28 mouse cellular contexts compared by ENCODE assay signal in the genomic region with DNA sequence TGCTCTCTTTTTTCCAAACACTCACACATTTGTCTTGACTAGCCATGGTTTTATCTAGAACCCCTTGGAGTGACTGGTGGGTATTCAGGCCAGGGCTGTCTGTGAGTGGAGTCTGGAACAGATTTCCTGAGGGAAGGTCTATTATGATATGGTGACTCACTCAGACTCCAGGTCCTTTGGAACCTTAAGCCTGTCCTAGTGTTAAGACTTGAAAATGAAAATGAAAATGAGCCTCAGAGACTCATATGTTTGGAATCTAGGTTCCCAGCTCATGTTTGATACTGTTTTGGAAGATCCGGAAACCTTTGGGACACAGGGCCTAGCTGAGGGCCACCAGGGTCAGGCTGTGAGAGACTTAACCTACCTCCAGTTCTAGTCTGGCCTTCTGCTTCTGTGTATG. TPM values are rescaled to one million over a fixed set of nuclear protein-coding genes. Genes with fewer than 3 reads are reported as not detected.
A peak's percentile ranks its signal among the peaks of the same experiment; 100 is the strongest.
DNase-seq lines count a peak whose midpoint lies in the region; TF ChIP-seq lines count a peak whose summit lies in the region.
"Had no signal": no experiment of that assay in that cellular context is flagged by ENCODE, and none has a peak within 500 bp of the region (broad histone marks: within the 10 kb centered on the region; RNA-seq: fewer than 3 reads in every experiment).

No protein-coding gene starts in this region.

- DNase-seq in testis, postnatal 10 days (ENCODE audit: low spot score), result no peak
- peak; percentile 27 for DNase-seq in NIH3T3 (ENCODE audit: low read depth)
- DNase-seq in gastrocnemius, adult 18-20 months (ENCODE audit: low spot score), result no peak
- no peak for DNase-seq in heart, postnatal 14 days
- DNase-seq in cerebellum, postnatal 4 days (ENCODE audit: low spot score in 2 of 2), result no peak
- DNase-seq: adrenal gland, adult 2 months; adrenal gland, postnatal 10 days; adrenal gland, postnatal 25 days; B cell, adult 2 months; cerebellum, adult 11 months; cerebellum, adult 18-20 months; cerebellum, adult 8-10 months; cerebellum, adult 9-11 months; cerebellum, postnatal 14 days; cerebellum, postnatal 36 days; forebrain, postnatal 0 days had no signal

- peaks cover 3% of the 10 kb centered on the region for H3K4me1 ChIP-seq in testis, adult 2 months (ENCODE audit: control insufficient read depth, insufficient read depth, low read length)
- H3K4me1 ChIP-seq in embryonic fibroblast, embryonic 13.5 days (ENCODE audit: control insufficient read depth, insufficient read depth, low read length), result peaks cover 5% of the 10 kb centered on the region
- H3K4me1 ChIP-seq: embryonic facial prominence, embryonic 12.5 days; forebrain, embryonic 15.5 days had no signal

- intact Hi-C loops in heart, postnatal 14 days (cut with DNase I), result no loop called here

- TF ChIP-seq POLR2A in testis, adult 2 months (IDR thresholded peaks at IDR 0.05; ENCODE audit: control insufficient read depth, low read depth, low read length), result no peak
- no peak for TF ChIP-seq POLR2A in embryonic fibroblast, embryonic 13.5 days (IDR thresholded peaks at IDR 0.05; ENCODE audit: low read depth, low read length)

- peak overlapping the region; percentile 62; the same call in 1 of the 2 replicates for H3K27ac ChIP-seq in testis, adult 2 months (ENCODE audit: control insufficient read depth, insufficient read depth, low read depth, low read length)
- H3K27ac ChIP-seq in embryonic fibroblast, embryonic 13.5 days (ENCODE audit: insufficient read depth, low read length), result peak overlapping the region; percentile 78
- H3K27ac ChIP-seq: embryonic facial prominence, embryonic 10.5 days; embryonic facial prominence, embryonic 12.5 days; forebrain, embryonic 13.5 days; forebrain, embryonic 15.5 days had no signal

- H3K36me3 ChIP-seq in testis, adult 2 months (ENCODE audit: control insufficient read depth, insufficient read depth, low read length), result no peaks in the 10 kb centered on the region
- H3K36me3 ChIP-seq: embryonic facial prominence, embryonic 10.5 days; embryonic facial prominence, embryonic 12.5 days; forebrain, embryonic 15.5 days; G1E had no signal

- H3K4me3 ChIP-seq in testis, adult 2 months (ENCODE audit: control insufficient read depth, low read depth, low read length), result peak overlapping the region; percentile 40
- no peak overlapping the region for H3K4me3 ChIP-seq in embryonic fibroblast, embryonic 13.5 days (ENCODE audit: insufficient read depth, low read length)
- H3K4me3 ChIP-seq: embryonic facial prominence, embryonic 10.5 days; embryonic facial prominence, embryonic 12.5 days; forebrain, embryonic 13.5 days; forebrain, embryonic 15.5 days had no signal

- H3K27me3 ChIP-seq in testis, adult 2 months (ENCODE audit: control insufficient read depth, insufficient read depth, low read length), result no peaks in the 10 kb centered on the region
- H3K27me3 ChIP-seq: CH12.LX; embryonic facial prominence, embryonic 12.5 days; forebrain, embryonic 13.5 days; forebrain, embryonic 15.5 days had no signal

- TF ChIP-seq CTCF in testis, adult 2 months (IDR thresholded peaks at IDR 0.05; ENCODE audit: control insufficient read depth, insufficient read depth, insufficient replicate concordance, low read depth, low read length), result no peak
- TF ChIP-seq CTCF in embryonic fibroblast, embryonic 13.5 days (IDR thresholded peaks at IDR 0.05; ENCODE audit: borderline replicate concordance, insufficient read depth, low read length), result no peak

RNA-seq across cellular contexts. Expression of a gene that starts 11.9 kb away (rescaled TPM):
- 4,178 and 4,188 TPM in 2 replicates for polyA plus RNA-seq in testis, adult 2 months (2012; rRNA removed)
- 0.62 TPM in 1 of 2 replicates, not detected in the other for polyA plus RNA-seq in embryonic fibroblast, embryonic 13.5 days (2011; ENCODE audit: insufficient read length, low read depth, missing spikeins)
- not detected for total RNA-seq in gastrocnemius, adult 18-20 months (2021)
- total RNA-seq in heart, postnatal 14 days (2021), result under 1 TPM in 1 of 2 experiments, not detected in 1; 0.86 TPM
- total RNA-seq: adrenal gland, adult 2 months; adrenal gland, postnatal 10 days; adrenal gland, postnatal 25 days; adrenal gland, postnatal 4 days; CH12.LX; G1E had no signal
- polyA plus RNA-seq: activated CD4-positive, CD25-positive, alpha-beta regulatory T cell, adult 4 months; CD4-positive, CD25-positive, alpha-beta regulatory T cell, adult 4 months; G1E had no signal

RNA-seq across cellular contexts. Expression of a gene that starts 44.1 kb away (rescaled TPM):
- polyA plus RNA-seq in testis, adult 2 months (2012; rRNA removed), result 232 and 235 TPM in 2 replicates
- polyA plus RNA-seq in embryonic fibroblast, embryonic 13.5 days (2011; ENCODE audit: insufficient read length, low read depth, missing spikeins), result 1.1 and 4.3 TPM in 2 replicates
- total RNA-seq in gastrocnemius, adult 18-20 months (2021), result not detected
- total RNA-seq in heart, postnatal 14 days (2021), result not detected
- total RNA-seq: adrenal gland, adult 2 months; adrenal gland, postnatal 10 days; adrenal gland, postnatal 25 days; adrenal gland, postnatal 4 days; CH12.LX; forebrain, postnatal 0 days; G1E had no signal
- polyA plus RNA-seq: activated CD4-positive, CD25-positive, alpha-beta regulatory T cell, adult 4 months; adrenal gland, adult 2 months; CD4-positive, CD25-positive, alpha-beta regulatory T cell, adult 4 months; embryonic facial prominence, embryonic 10.5 days; embryonic facial prominence, embryonic 12.5 days; forebrain, embryonic 11.5 days; forebrain, embryonic 13.5 days; forebrain, embryonic 15.5 days; forebrain, postnatal 0 days; G1E had no signal
